Mouse (Mus musculus) midbrain, postnatal 0 days (tissue): Measurements from ENCODE around the gene Lrp1. TPM values are rescaled to one million over a fixed set of nuclear protein-coding genes. Genes with fewer than 3 reads are reported as not detected.

Experiments
- ATAC-seq: fragments of 200-750 bp; cut with Nextera tagmentation; 2 replicates; pipeline ENCODE4 v1.8.0; 2017; ENCODE audit warnings: moderate number of reproducible peaks, mild to moderate bottlenecking, moderate TSS enrichment, moderate library complexity; ENCODE audit not compliant: low FRiP score
- DNase-seq: peaks from one replicate; pipeline ENCODE4 v3.0.0-alpha.2; 2015; ENCODE audit warnings: low spot score
- H3K27ac ChIP-seq: fragments of 300-500 bp; sonication (generic); 2 replicates; pipeline ENCODE4 v1.5.1; 2014; ENCODE audit warnings: low read depth, mild to moderate bottlenecking, low read length, mixed read lengths
- H3K27me3 ChIP-seq: fragments of 300-500 bp; sonication (generic); 2 replicates; pipeline ENCODE4 v1.6.1; 2014; ENCODE audit warnings: low read length, control low read depth, mixed read lengths; ENCODE audit not compliant: insufficient read depth
- H3K36me3 ChIP-seq: fragments of 300-500 bp; sonication (generic); 2 replicates; pipeline ENCODE4 v1.6.1; 2014; ENCODE audit warnings: low read length, control low read depth, mixed read lengths; ENCODE audit not compliant: insufficient read depth
- H3K4me1 ChIP-seq: fragments of 300-500 bp; sonication (generic); 2 replicates; pipeline ENCODE4 v1.6.1; 2014; ENCODE audit warnings: mild to moderate bottlenecking, control low read depth, antibody characterized with exemption, low read length, mixed read lengths; ENCODE audit not compliant: insufficient read depth
- H3K4me2 ChIP-seq: fragments of 300-500 bp; sonication (generic); 2 replicates; pipeline ENCODE4 v1.6.1; 2014; ENCODE audit warnings: low read depth, mild to moderate bottlenecking, low read length, mixed read lengths; ENCODE audit not compliant: poor library complexity, severe bottlenecking
- H3K4me3 ChIP-seq: fragments of 300-500 bp; sonication (generic); 2 replicates; pipeline ENCODE4 v1.5.1; 2014; ENCODE audit warnings: low read depth, mild to moderate bottlenecking, low read length, moderate library complexity
- H3K9ac ChIP-seq: fragments of 300-500 bp; sonication (generic); replicated peaks from 2 replicates; pipeline ENCODE4 v1.6.1; 2014; ENCODE audit warnings: mild to moderate bottlenecking, low read length, moderate library complexity, mixed read lengths; ENCODE audit not compliant: poor library complexity, severe bottlenecking
- H3K9me3 ChIP-seq: fragments of 300-500 bp; sonication (generic); 2 replicates; pipeline ENCODE4 v1.6.1; 2016; ENCODE audit warnings: low read length, control low read depth
- CTCF ChIP-seq: IDR thresholded peaks from 2 replicates; pipeline ENCODE4 v1.5.1; 2016; ENCODE audit warnings: antibody characterized with exemption, mild to moderate bottlenecking
- WGBS: fragments of 180-500 bp; shearing (Covaris S2); extraction: QIAGEN DNeasy Blood & Tissue Kit; methylation state at CpG from one replicate; pipeline ENCODE4 v1.1.7; 2014; 5-methylcytosine and 5-hydroxymethylcytosine counted together
- polyA plus RNA-seq: library from polyadenylated mRNA; unstranded; fragments of >200 nt; fragmentation: Nextera tagmentation; extraction: Ambion mirVana; gene quantifications from 2 replicates; pipeline ENCODE4 v1.2.1, GENCODE M21; 2015
- total RNA-seq: library from RNA; depleted of rRNA; stranded (reverse); fragments of >200 nt; gene quantifications from 2 replicates; pipeline ENCODE4 v1.2.3, GENCODE M21; 2014

The Lrp1 gene
- total and polyA plus RNA-seq, 2 experiments from 2014 or later: 84.4 to 319 TPM

DNA sequence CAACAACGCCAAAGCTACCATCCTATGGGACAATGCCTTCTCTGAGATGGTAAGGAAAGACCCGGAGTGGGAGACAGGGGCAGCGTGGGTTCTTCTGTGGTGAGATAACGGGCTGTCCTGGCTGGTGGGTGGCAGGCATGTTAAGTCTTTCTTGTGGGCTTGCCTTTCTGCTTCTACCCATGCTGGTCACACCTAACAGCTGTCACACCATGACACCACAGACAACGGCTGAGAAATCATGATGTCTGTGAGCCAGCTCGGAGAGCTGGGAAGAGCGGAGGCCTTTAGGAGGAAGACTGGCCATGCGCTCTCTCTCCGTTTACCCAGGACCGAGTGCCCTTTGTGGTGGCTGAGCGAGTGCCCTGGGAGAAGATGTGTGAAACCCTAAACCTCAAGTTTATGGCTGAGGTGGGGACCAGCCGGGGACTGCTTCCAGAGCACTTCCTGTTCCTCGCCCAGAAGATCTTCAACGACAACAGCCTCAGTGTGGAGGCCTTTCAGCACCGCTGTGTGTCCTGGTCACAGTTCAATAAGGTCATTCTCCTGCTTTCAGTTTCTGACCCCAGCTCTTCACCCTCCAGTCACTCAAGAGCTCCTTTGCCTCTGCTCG is 34.1 kb upstream of the Lrp1 start:
- no peak overlapping the region for H3K4me3 ChIP-seq
- no peak for ATAC-seq
- no peaks in the 10 kb centered on the region for H3K36me3 ChIP-seq
- TF ChIP-seq CTCF: no peak
- no peak overlapping the region for H3K9ac ChIP-seq
- H3K9me3 ChIP-seq: no peaks in the 10 kb centered on the region
- no peak for DNase-seq
- 83% methylated on average over 16 of the region's 16 CpGs for WGBS
- no peak overlapping the region for H3K27ac ChIP-seq
- no peaks in the 10 kb centered on the region for H3K27me3 ChIP-seq
- no peak overlapping the region for H3K4me2 ChIP-seq
- H3K4me1 ChIP-seq: no peaks in the 10 kb centered on the region

DNA sequence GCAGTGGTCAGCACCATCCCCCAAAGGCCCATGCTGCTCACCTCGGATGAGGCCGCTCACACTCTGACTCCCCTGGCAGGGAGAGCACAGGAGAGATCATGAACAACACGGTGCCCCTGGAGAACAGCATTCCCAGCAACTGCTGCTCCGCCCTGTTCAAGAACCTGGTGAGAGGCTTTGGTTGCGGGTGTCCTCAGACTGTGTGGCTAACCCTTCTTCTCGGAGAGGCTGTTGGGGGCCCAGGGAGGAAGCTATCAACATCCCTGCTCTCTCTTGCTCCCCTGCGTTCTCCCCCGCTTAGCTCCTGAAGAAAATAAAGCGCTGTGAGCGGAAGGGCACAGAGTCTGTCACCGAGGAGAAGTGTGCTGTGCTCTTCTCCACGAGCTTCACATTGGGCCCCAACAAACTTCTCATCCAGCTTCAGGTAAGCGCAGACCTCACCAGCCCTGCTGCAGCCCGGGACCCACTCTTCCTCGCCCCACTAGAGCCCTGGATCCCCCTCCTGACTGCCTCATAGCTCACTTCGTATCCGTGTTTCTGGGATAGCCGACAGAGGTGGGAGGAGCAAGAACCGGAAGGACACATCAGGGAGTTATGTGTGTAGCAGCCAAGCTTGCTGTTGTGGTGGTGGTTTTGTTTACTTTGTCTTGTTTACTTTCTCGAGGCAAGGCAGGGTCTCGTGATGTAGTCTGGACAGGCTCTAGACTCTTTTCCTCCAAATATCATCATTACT is 32.1 kb upstream of the Lrp1 start:
- no peaks in the 10 kb centered on the region for H3K27me3 ChIP-seq
- no peaks in the 10 kb centered on the region for H3K4me1 ChIP-seq
- 52% methylated on average over 21 of the region's 21 CpGs for WGBS
- DNase-seq: no peak
- no peak for TF ChIP-seq CTCF
- H3K36me3 ChIP-seq: no peaks in the 10 kb centered on the region
- H3K9me3 ChIP-seq: no peaks in the 10 kb centered on the region
- H3K4me2 ChIP-seq: peak overlapping the region; percentile 20; the same call in 1 of the 2 replicates
- no peak overlapping the region for H3K9ac ChIP-seq
- peak overlapping the region; percentile 10; the same call in 1 of the 2 replicates for H3K4me3 ChIP-seq
- H3K27ac ChIP-seq: no peak overlapping the region
- ATAC-seq: no peak

GRCm38 (mm10) chr10:127645791-127646190 is 24.8 kb upstream of the Lrp1 start:
- Histone ChIP-seq H3K4me3 (no peak overlapping the region), H3K27me3 (peaks cover 20% of the 10 kb centered on the region), H3K4me2 (no peak overlapping the region), H3K9ac (no peak overlapping the region), H3K9me3 (no peaks in the 10 kb centered on the region), H3K36me3 (no peaks in the 10 kb centered on the region), H3K4me1 (no peaks in the 10 kb centered on the region), H3K27ac (no peak overlapping the region)
- no peak for TF ChIP-seq CTCF
- no peak for DNase-seq
- WGBS: 26% methylated on average over 2 of the region's 2 CpGs
- no peak for ATAC-seq

DNA sequence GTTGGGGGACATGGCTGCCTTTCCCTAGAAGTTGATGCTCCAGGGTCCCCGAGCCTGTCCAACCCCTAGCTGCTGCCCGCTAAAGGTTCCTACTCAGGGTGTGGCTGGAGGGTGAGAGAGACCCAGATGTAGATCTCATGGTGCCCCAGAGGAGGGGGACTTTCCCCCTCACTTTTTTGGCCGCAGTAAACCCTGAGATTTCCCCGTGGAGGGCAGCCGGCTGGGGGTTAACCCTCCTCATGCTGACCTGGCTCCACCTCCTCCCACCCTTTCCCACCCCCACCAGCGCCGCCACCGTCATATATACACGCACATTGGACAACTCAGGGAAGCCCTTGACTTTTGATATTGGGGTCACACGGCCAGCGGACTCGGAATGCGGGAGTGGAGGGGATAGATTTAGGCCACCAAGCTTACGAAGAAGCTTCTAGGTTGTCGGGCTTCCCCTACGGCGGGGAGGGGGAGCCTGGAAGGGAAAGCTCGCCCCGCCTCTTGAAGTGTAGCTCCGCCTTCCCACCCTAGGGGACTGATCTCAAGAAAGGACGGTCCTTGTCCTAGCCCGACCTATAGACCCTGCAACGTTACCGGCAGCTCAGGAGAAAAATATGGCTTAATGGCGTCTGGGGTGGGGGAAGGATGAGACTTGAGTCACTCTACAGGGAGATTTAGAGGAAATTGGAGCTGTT is 22.7 kb upstream of the Lrp1 start:
- H3K4me1 ChIP-seq: no peaks in the 10 kb centered on the region
- H3K4me2 ChIP-seq: peak overlapping the region; percentile 48
- 3% methylated on average over 25 of the region's 25 CpGs for WGBS
- peak overlapping the region; percentile 30 for H3K4me3 ChIP-seq
- no peak overlapping the region for H3K9ac ChIP-seq
- H3K36me3 ChIP-seq: no peaks in the 10 kb centered on the region
- peaks cover 24% of the 10 kb centered on the region for H3K27me3 ChIP-seq
- TF ChIP-seq CTCF: no peak
- no peaks in the 10 kb centered on the region for H3K9me3 ChIP-seq
- DNase-seq (no peak), ATAC-seq (peak; percentile 34; the same call in 1 of the 2 replicates)
- H3K27ac ChIP-seq: 0 out of 2 replicates have a peak overlapping the region, but pooled peaks have one; percentile 9

- H3K36me3 ChIP-seq: no peaks in the 10 kb centered on the region
- no peak for TF ChIP-seq CTCF
- H3K4me3 ChIP-seq: peak within 1 kb of the TSS; percentile 30
- ATAC-seq: 0 out of 2 replicates have a peak, but pooled peaks have one; percentile 34
- DNase-seq: no peak
- 6% methylated on average over 36 of the region's 37 CpGs for WGBS
- peaks cover 24% of the 10 kb centered on the region for H3K27me3 ChIP-seq
- peak within 1 kb of the TSS; percentile 48 for H3K4me2 ChIP-seq
- 0 out of 2 replicates have a peak within 1 kb of the TSS, but pooled peaks have one; percentile 5 for H3K9ac ChIP-seq
- H3K4me1 ChIP-seq: no peaks in the 10 kb centered on the region
- H3K27ac ChIP-seq: peak within 1 kb of the TSS; percentile 39; the same call in 1 of the 2 replicates
- H3K9me3 ChIP-seq: no peaks in the 10 kb centered on the region
These were observed 22.0 kb upstream of the Lrp1 start, which contains the start of gene Stat6 for GRCm38 (mm10) chr10:127642772-127643552. Gene Stat6 (plus strand): TSS chr10:127642986.
